Mouse (Mus musculus): ENCODE measurements at regions not wholly inside any gene's neighbourhood (a gene's known extent, or its start where the extent isn't known, plus 50 kb on each side); places are given as distances from the start of the nearest gene placed in this dataset.

DNA sequence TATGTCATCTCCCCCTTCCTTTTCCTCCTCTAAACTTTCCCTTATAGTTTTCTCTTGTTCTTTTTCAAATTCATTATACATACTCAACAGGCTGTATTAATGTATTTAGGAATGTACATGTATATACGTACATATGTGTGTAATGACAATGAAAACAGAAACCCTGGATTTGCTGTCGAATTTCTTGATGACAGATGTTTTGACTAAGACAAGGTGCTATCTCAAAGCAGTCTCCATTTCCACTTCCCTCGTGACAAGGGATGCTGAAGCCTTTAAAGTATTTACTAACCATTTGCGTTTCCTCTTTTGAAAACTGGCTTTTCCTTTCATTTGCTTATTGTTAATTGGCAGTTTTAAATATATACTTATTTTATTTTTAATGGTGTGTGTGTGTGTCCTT lies 171.3 kb upstream of the Nrip1 start:
- Histone ChIP-seq H3K4me3 (ENCODE audit: insufficient read depth, low read depth, low read length) (no peak overlapping the region), H3K27ac (replicated peaks; ENCODE audit: low read depth, low read length) (no peak overlapping the region)

DNA sequence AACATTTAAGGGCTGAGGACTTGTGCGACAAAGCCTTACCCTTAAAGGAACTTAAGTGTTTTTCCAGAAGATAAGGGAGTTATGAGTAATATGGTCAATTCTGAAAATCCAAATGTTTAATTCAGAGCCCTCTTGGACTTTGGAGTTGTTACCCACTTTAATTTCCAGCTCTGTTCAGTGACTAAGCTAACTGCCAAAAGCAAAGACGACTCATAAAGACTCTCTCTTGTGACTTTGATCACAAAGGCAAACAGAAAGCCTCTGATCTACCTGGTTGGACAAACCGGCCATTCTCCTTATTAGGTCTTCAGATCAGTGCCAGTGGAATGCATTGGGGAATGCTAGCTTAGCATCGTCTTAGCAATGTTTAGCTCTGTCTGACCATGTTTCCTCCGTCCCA lies 167.3 kb upstream of the Nrip1 start:
- Histone ChIP-seq H3K4me3 (ENCODE audit: insufficient read depth, low read depth, low read length) (no peak overlapping the region), H3K27ac (replicated peaks; ENCODE audit: low read depth, low read length) (no peak overlapping the region), H3K4me1 (ENCODE audit: control insufficient read depth, insufficient read depth, insufficient read length, low read length) (peaks cover 3% of the 10 kb centered on the region; the same call in 1 of the 2 replicates)

More for the DNA sequence above, 171.3 kb upstream of the Nrip1 start:
- no peaks in the 10 kb centered on the region for H3K4me1 ChIP-seq (ENCODE audit: control insufficient read depth, insufficient read depth, insufficient read length, low read length)

DNA sequence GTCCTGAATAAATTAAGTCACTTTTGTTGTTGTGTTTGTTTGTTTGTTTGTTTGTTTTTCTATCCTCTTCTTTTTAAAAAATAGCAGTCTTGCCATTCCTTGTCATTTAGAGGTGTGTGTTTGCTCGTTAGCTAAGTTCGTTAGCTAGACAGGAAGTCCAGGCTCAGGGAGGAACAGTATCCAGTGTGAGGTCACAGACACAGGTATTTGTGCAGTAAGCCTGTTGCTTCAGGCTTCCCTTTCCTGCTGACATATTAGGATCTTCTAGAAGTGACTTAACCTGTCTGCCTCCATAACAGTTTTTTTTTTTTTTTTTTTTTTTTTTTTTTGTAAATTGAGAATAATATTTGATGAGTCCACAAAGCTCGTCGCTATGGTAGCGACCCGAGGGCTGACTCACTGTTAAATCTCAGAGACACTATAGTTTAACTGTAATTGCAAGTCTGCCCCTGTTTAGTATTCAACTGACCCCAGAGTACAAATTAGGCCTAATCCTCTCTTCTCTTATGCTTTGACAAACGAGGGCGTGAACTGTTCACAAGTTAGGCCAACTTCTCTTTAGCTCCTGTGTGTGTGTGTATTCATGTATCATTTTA lies 166.8 kb upstream of the Nrip1 start:
- peaks cover 3% of the 10 kb centered on the region; the same call in 1 of the 2 replicates for H3K4me1 ChIP-seq (ENCODE audit: control insufficient read depth, insufficient read depth, insufficient read length, low read length)
- no peak overlapping the region for H3K4me3 ChIP-seq (ENCODE audit: insufficient read depth, low read depth, low read length)
- H3K27ac ChIP-seq (replicated peaks; ENCODE audit: low read depth, low read length) = no peak overlapping the region

DNA sequence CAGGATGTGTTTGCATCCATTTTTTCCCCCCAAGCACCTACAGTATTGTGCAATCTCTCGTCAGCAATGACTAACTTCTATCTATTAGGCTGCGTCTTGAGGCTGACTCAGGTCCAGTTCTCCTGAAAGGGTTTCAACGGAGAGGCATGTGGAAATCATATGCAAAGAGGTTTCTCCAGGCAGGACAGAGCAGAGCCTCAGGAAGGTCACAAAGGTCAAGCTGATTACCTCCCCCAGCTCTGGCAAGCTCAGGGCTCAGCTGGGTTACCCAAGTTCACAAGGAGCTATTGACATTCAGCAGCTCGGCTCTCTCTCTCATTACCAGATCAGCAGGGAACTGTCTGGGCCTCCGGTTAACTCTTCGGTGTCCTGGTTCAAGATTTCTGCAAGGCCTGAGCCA lies 166.0 kb upstream of the Nrip1 start:
- Histone ChIP-seq H3K27ac (replicated peaks; ENCODE audit: low read depth, low read length) (no peak overlapping the region), H3K4me1 (ENCODE audit: control insufficient read depth, insufficient read depth, insufficient read length, low read length) (peaks cover 3% of the 10 kb centered on the region; the same call in 1 of the 2 replicates)

DNA sequence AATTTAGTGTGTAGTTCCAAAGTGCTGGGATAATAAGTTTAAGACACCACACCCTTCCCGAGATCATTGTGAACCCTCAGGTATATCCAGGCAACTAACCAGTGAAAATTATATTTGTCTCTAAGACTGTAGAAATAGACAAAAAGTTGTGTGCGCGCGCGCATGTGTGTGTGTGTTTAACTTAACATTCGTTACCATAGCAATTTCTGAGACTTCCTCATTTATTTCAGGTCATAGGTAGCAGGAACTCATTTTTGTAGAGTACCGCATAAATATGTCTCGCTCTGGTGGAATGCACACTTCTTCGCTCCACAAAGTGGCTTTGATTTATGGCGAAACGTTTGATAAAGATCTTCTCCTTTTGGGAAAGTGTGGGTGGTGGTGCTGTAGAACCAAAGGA lies 164.2 kb upstream of the Nrip1 start:
- H3K4me3 ChIP-seq (ENCODE audit: insufficient read depth, low read depth, low read length) = no peak overlapping the region
- H3K27ac ChIP-seq (replicated peaks; ENCODE audit: low read depth, low read length) = no peak overlapping the region
- peaks cover 3% of the 10 kb centered on the region; the same call in 1 of the 2 replicates for H3K4me1 ChIP-seq (ENCODE audit: control insufficient read depth, insufficient read depth, insufficient read length, low read length)

More for the DNA sequence above, 166.0 kb upstream of the Nrip1 start:
- no peak overlapping the region for H3K4me3 ChIP-seq (ENCODE audit: insufficient read depth, low read depth, low read length)

DNA sequence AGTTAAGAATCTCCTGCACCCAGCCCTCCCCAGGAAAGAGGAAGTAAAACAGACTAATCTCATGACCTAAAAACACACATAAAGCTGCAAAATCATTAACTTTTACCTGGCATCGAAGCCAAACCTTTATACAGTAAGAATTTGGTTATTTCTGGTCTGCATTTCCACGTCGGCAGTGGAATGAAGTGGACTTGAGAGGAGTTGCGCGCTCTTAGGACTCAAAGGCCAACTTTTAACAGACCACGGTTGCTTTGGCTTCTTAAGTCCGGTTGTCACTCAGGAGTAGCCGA lies 159.2 kb upstream of the Nrip1 start:
- H3K4me3 ChIP-seq (ENCODE audit: insufficient read depth, low read depth, low read length) = peak overlapping the region; percentile 5; the same call in 1 of the 2 replicates
- no peak overlapping the region for H3K27ac ChIP-seq (replicated peaks; ENCODE audit: low read depth, low read length)

DNA sequence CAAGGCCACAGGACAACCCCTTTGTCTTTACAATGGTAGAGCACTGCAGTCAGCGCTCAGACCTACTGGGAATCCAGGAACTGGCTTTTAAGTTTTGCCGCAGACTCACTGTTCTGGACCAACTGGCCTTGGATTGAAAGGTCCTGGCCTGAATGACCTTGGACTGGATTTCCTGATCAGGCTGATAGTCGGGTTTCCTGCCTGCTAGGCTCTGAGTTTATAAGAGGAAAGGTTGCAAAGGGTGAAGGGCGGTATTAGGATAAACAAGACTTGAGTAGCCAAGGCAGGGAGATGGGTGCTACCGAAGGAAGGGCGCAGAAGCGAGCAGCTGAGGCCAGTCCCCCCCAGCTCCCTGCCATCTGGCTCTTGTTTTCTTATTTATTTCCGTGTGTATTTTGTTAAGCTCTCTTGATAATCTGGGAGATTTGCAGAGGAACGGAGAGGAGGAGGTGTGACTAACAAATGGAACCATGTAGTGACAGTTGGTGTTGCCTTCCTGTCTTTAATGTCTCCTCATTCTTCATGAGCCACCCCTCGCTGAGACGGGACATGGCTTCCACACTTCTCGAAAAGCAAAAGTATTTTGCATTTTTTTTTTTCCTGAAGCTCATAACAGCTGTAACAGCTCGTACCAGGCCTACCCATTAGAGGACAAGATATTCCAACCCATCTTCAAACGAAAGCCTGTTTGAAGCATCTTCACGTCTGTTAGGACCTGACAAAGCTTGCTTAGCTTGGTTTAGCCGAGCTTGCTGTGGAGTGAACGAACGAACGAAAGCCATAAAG lies 158.7 kb upstream of the Nrip1 start:
- H3K27ac ChIP-seq (replicated peaks; ENCODE audit: low read depth, low read length) = no peak overlapping the region
- H3K4me1 ChIP-seq (ENCODE audit: control insufficient read depth, insufficient read depth, insufficient read length, low read length) = peaks cover 5% of the 10 kb centered on the region; the same call in 1 of the 2 replicates
- H3K4me3 ChIP-seq (ENCODE audit: insufficient read depth, low read depth, low read length) = peak overlapping the region; percentile 5; the same call in 1 of the 2 replicates

More for the DNA sequence above, 159.2 kb upstream of the Nrip1 start:
- H3K4me1 ChIP-seq (ENCODE audit: control insufficient read depth, insufficient read depth, insufficient read length, low read length) = peaks cover 5% of the 10 kb centered on the region; the same call in 1 of the 2 replicates

DNA sequence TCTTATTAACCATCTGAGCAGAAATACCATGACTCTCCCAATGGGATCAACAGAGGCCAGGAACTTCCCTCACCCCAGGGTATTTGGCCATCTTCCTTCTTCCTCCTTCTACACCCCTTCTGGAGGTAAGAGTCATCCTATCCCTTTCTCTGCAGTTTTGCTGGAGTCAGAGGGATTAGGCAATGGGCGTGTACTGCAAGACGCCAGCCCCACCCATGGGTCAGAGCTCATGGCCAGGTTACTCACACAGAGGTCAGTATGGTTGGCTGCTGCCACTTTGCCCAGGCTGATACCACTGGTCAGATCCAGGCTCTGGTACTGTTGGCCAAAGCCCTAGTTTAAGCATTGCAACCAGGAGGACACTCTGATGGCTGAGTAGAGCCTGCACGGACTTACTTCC lies 157.3 kb upstream of the Nrip1 start:
- Histone ChIP-seq H3K27ac (replicated peaks; ENCODE audit: low read depth, low read length) (no peak overlapping the region), H3K4me1 (ENCODE audit: control insufficient read depth, insufficient read depth, insufficient read length, low read length) (peaks cover 5% of the 10 kb centered on the region; the same call in 1 of the 2 replicates), H3K4me3 (ENCODE audit: insufficient read depth, low read depth, low read length) (no peak overlapping the region)

DNA sequence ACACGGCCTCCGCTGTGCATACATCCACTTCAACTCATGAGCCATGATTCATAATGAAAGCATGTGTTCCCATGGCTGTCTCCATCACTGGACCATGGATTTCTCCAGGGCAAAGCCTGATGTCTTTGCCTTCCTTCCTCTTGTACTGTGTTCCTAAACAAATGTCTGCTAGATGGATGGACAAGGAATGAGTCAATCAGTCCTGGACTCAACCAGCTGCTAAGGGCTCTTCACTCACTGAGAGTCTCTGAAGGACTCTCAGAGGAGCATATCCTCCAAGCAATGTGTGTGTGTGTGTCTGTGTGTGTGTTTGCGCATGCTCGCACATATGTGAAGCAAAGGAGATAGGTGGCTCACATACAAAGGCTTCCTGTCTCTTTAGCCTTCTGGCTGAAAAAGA lies 156.0 kb upstream of the Nrip1 start:
- peaks cover 5% of the 10 kb centered on the region; the same call in 1 of the 2 replicates for H3K4me1 ChIP-seq (ENCODE audit: control insufficient read depth, insufficient read depth, insufficient read length, low read length)
- no peak overlapping the region for H3K4me3 ChIP-seq (ENCODE audit: insufficient read depth, low read depth, low read length)
- no peak overlapping the region for H3K27ac ChIP-seq (replicated peaks; ENCODE audit: low read depth, low read length)

DNA sequence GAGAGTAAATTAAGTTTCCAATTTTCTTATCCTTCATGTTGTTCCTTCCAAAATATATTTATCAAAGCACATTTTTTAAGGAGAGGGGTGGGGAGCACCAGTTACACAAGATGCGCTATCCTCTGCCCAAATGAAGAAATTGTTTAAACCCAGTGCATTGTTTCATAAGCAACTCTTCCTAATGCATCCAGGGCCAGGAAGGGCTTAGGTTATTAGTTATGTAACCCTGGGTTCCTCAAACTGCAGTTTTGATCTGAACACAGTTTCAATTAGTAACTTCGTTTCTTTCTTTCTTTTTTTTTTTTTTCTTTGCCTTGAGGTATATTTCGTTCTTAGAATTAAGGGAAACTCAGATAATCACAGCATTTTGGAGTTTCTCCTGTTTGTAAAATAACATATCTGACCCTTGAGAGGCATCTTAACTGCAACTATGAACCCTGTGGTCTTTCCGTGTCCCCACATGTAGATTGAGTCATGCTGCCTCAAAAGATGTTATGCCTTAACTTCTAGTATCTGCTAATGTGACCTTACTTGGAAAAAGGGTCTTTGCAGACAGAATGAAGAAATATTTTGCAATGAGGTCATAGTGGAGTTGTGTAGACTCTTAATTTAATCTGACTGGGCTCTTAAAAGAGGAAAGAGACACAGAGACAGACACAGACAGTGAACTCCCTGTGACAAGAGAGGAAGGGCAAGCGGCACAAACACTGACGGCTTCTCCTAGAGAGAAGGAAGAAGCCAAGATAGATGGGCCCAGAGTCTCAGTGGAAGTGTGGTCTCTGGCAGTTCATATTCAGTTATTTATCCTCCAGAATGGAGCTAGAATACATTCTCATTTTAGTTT lies 153.7 kb upstream of the Nrip1 start:
- H3K27ac ChIP-seq (replicated peaks; ENCODE audit: low read depth, low read length) = no peak overlapping the region
- peaks cover 2% of the 10 kb centered on the region; the same call in 1 of the 2 replicates for H3K4me1 ChIP-seq (ENCODE audit: control insufficient read depth, insufficient read depth, insufficient read length, low read length)
- no peak overlapping the region for H3K4me3 ChIP-seq (ENCODE audit: insufficient read depth, low read depth, low read length)

DNA sequence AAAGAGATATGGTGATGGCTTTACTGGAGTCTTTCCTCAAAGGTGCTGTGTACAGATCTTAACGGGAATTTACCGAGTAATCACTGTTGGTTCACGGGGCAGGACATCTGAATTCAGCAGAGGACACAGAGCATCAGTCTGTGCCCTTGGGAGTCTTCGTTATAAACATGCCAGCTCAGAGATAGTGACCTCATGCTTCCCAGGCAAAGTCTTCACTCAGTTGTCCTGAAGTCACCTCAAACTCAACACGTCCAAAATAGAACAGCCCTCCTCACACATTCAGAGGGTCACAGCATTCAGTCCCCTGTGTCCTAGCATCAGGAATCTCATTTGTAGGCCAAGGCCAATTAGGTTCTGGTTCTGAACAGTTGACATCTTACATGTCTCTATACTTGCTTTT lies 151.9 kb upstream of the Nrip1 start:
- no peaks in the 10 kb centered on the region for H3K4me1 ChIP-seq (ENCODE audit: control insufficient read depth, insufficient read depth, insufficient read length, low read length)
- no peak overlapping the region for H3K4me3 ChIP-seq (ENCODE audit: insufficient read depth, low read depth, low read length)
- no peak overlapping the region for H3K27ac ChIP-seq (replicated peaks; ENCODE audit: low read depth, low read length)

DNA sequence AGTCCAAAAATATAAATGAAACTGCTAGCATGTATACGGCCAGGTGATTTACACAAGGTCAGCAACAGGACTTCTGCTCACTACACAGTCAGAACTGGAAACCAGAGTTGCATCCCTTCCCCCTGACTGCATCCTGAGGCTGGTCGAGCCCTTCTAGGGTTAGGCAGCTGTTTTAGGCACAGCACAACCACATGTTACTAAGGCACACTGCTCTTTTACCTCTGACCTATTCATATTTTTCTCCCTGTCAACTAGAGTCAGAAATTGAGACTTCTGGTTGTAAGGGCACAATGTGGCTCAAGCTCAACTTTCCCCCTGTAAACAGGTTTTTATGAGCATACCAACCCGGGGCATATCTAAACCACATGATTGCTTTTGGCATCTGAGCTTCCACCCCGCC lies 151.3 kb upstream of the Nrip1 start:
- Histone ChIP-seq H3K27ac (replicated peaks; ENCODE audit: low read depth, low read length) (no peak overlapping the region), H3K4me3 (ENCODE audit: insufficient read depth, low read depth, low read length) (no peak overlapping the region), H3K4me1 (ENCODE audit: control insufficient read depth, insufficient read depth, insufficient read length, low read length) (no peaks in the 10 kb centered on the region)

DNA sequence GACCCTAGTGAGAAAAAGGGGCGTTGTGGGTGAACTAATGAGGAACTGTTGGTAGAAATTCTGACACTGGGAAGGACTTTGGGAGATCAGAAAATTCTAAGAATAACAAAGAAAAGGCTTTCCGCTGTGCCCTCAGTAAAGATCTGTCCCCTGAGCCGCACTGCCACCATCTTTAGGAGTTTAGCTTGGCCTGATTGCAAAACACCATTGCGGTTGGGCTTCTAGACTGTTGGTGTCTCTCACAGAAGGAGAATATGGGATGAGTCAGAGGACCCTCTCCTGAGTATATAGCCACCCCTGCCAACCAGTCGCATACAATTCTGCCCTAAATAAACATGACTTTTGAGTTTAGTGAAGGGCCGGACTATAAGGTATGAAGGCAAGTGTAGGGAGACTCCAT lies 147.5 kb upstream of the Nrip1 start:
- Histone ChIP-seq H3K4me1 (ENCODE audit: control insufficient read depth, insufficient read depth, insufficient read length, low read length) (no peaks in the 10 kb centered on the region), H3K4me3 (ENCODE audit: insufficient read depth, low read depth, low read length) (no peak overlapping the region), H3K27ac (replicated peaks; ENCODE audit: low read depth, low read length) (no peak overlapping the region)

DNA sequence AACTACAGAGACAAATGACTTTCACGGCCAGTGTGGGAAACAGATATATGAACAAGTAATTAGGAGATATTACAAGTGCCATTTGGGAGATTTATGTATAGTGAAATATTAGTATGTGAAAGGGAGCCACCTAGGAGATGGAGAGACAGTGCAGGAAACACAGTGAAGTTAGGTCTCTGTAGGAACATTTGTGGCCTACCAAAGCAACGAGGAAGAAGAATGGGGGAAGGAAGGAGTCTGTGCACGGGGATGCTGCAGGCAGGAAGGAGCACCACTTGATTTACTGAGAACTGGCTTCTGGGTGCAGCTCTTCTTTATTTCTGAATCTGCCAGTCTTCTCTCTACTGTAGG lies 147.0 kb upstream of the Nrip1 start:
- no peak overlapping the region for H3K4me3 ChIP-seq (ENCODE audit: insufficient read depth, low read depth, low read length)
- no peaks in the 10 kb centered on the region for H3K4me1 ChIP-seq (ENCODE audit: control insufficient read depth, insufficient read depth, insufficient read length, low read length)
- H3K27ac ChIP-seq (replicated peaks; ENCODE audit: low read depth, low read length) = no peak overlapping the region

DNA sequence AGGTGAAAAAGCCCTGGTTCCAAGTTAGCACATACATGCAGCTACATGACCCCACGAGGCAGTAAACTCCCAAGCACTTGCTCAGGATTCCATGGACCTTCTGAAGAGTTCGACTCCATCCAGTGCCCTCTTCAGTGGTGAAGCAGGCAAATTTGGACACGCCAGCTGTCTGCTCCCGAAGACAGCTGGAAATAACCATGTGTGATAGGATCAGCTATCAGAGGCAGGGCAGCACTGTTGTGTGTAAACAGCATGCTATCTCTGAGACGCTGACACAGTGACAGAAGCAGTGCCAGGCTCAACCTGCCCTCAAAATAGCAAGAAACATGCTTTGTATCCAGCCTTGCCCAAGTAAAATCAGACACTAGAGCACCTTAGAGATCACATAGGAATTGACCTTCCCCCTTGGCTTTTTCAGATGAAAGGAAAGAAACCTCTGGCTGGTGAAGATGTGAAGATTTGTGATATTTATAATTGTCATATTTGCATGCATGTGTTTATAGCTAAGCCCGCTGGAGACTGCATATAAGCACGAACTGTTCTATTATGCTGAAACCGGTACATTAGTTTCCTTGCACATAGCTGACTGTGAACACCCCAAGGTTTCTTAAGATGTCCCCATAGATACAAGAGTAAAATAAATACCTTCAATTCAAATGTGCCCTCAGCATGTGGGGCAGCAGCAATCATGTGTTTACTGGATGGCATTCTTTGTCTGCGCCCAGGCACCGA lies 146.4 kb upstream of the Nrip1 start:
- no peak overlapping the region for H3K27ac ChIP-seq (replicated peaks; ENCODE audit: low read depth, low read length)
- H3K4me1 ChIP-seq (ENCODE audit: control insufficient read depth, insufficient read depth, insufficient read length, low read length) = no peaks in the 10 kb centered on the region
- H3K4me3 ChIP-seq (ENCODE audit: insufficient read depth, low read depth, low read length) = no peak overlapping the region

Measured in brown adipose tissue, adult 24 weeks (tissue).